Mouse (Mus musculus): Measurements from ENCODE around the gene 4833427G06Rik.

GRCm38 (mm10) chr9:51068202-51068601, 33.7 kb downstream of the 4833427G06Rik start:
- TF ChIP-seq POLR2A (IDR thresholded peaks at IDR 0.05; ENCODE audit: low read depth, low read length) (no peak), CTCF (IDR thresholded peaks at IDR 0.05; ENCODE audit: extremely low read depth, insufficient read depth, insufficient read length, insufficient replicate concordance) (no peak)

Measured in spleen, adult 2 months (tissue).